Mouse (Mus musculus) left cerebral cortex, adult 8-10 months (tissue): ENCODE measurements around the gene Tcf3. TPM values are rescaled to one million over a fixed set of nuclear protein-coding genes. Genes with fewer than 3 reads are reported as not detected.

Experiments
- DNase-seq, 2 experiments: peaks; one replicate each; pipeline ENCODE4 v3.0.0; 2022; ENCODE audit warnings: low spot score in 2 of 2
- total RNA-seq, 4 experiments: library from RNA; stranded (reverse); gene quantifications; 2 replicates each; pipeline ENCODE4 v1.2.4; 2022

Tcf3 gene
- total RNA-seq, 4 experiments from 2014 or later = 27.7 to 32.6 (median 31.4) TPM

DNA sequence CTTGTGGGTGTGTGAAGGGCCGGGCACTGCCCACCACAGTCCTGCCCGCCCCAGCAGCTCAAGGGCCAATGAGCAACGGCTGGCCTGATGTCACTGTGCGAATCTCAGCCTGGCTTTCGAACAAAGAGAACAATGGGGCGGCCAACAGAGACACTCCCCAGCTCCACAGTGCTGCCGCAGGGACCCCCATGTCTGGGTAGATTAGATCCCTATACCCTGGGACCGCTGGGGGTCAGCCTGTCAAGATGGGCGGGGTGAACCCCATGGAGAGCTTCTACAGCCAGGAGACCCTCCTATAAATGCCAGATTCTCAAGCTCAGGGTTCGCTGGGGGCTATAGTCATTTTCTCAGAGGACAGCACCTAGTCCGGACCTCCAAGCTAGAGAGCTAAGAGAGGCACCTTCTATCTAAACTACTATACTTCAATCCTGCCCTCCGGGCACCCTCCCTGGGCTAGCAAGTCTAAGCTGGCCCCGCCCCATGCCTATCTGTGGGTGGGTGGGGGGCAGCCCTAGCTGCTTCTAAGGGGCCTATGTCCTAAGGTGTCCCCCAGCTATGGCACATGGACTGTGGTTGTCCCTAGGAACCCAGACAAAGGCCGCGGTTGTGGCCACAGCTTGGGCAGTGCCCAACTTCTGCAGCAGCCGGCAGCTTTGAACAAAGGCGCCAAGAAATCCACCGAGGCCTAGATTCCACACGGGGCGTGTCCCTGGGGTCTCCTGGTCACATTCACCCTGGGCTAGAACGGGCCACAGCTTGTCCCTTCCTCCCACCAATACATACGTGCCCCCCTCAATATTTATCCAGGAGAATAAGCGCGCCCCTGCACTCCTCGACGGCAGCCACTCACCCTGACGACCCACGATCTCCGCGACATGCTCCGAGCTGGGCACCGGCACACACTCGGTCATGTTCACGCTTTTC is 47.4 kb downstream of the Tcf3 start:
- no peak for DNase-seq

DNA sequence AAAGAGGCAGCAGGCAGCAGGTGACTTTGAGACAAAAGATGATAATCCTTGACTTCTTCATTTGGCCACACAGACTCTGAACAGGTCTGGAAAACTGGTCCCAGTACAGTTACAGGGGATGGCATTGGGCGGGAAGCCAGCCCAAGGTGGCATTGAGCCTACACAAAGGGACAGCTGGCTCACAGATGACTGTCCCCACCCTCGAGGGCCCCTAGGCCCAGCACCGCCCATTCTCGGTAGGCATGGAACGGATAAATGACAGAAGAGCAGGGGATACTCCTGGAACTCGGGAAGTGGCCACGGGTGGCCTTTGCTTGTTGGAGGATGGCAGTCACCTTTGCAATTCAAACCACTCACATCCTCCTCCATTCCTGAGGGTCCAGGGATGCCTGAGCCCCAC is 48.1 kb downstream of the Tcf3 start:
- no peak for DNase-seq

DNA sequence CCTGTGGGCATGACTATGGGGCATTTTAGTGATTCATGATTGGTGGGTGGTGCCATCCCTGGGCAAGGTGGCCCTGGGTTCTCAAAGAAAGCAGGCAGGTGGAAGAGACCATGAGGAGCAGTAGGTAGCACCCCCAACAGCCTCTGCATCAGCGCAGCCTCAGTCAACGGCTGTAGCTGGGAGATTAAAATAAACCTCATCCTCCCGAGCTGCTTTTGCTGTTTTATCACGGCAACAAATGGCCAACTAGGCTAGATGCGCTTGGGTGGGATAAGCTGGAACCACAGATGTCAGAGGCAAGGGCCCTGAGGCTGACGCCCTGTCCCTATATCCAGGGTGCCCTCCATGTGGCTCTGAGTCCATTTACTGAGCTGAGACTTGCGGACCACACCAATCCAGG is 48.7 kb downstream of the Tcf3 start:
- DNase-seq = no peak

GRCm38 (mm10) chr10:80384115-80384639 is 49.3 kb downstream of the Tcf3 start:
- DNase-seq = no peak

GRCm38 (mm10) chr10:80383431-80383830 is 50.0 kb downstream of the Tcf3 start:
- DNase-seq = no peak

DNA sequence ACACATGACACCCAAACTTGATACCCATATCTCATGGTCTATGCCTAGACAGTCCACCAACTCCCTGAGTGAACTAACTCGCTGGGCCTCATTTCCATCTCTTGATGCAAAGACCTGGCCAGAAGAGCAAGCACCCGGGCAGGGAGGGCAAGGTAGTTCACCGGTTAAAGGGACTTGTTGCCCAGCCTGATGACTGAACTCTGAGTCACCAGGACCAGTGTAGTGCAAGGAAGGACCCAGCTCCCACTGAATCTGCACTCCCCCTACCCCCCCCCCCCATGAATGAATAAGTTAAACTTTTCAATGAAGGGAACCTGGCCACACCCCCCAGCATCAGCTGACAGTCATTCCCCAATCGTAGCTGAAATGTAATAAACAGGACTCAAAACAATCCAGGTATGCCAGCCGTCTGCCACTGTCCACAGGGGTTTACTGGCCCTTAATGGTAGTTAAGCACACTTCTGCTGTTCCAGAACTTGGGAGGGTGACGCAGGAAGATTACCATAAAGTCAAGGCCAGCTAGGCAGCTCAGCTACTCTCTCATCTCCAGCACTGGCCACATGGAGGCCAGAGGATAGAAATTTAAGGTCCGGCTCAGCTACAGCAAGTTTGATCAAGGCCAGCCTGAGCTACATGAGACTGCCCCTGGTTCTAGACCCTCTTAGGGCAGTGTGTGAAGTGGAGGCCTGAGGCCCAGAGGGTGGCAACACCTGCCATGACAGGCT is 50.6 kb downstream of the Tcf3 start:
- DNase-seq = no peak

DNA sequence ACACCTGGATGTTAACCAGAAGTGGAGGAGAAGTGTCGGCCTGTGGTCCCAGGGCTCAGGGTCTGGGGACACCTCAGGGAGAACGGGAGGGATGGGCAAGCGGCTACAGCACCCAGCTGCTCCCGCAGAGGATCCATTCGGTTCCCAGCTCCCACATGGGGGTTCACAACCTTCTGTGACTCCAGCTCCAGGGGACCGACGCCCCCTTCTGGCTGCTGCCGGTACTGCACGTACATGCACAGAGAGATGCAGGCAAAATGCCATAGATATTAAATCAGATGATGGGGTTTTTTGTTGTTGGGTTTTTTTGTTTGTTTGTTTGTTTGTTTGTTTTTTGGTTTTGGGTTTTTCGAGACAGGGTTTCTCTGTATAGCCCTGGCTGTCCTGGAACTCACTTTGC is 55.7 kb downstream of the Tcf3 start:
- DNase-seq = no peak

DNA sequence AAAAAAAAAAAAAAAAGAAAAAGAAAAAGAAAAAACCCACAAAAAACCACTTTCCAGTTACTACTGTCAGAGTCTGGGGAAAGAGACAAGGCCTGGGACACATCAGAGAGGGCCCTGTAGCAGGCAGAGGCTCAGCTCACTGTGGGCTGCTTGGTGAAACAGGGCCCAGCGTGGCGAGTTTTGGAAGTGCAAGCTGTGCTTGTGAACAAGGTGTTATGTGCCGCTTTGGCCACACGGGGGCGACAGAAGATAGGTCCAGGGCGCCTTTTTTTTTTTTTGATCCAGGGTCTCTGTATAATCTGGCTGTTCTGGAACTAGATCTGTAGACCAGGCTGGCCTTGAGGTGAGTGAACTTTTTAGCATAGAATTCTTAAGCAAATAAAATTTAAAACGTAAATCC is 57.3 kb downstream of the Tcf3 start:
- DNase-seq = peak; percentile 70 to 86

DNA sequence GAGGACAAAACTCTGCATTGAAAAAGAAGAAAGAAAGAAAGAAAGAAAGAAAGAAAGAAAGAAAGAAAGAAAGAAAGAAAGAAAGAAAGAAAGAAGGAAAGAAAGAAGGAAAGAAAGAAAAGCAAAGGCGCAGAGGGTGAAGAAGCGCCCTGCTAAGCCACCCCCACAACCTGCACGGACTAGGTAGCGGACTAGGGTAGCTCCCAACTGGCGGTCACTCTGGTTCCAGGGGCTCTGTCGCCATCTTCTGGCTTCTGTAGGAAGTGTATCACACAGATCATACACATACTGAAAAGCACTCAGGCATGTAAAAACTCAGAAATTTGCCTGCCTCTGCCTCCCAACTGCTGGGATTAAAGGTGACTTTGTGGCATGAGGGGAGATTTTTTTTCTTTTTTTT is 59.4 kb downstream of the Tcf3 start:
- DNase-seq = no peak

GRCm38 (mm10) chr10:80372706-80373105 is 60.7 kb downstream of the Tcf3 start:
- no peak for DNase-seq

GRCm38 (mm10) chr10:80371983-80372382 is 61.5 kb downstream of the Tcf3 start:
- no peak for DNase-seq

- peak in 1 of 2 experiments; percentile 76 for DNase-seq
Observed at GRCm38 (mm10) chr10:80371411-80371966, 62.0 kb downstream of the Tcf3 start.

DNA sequence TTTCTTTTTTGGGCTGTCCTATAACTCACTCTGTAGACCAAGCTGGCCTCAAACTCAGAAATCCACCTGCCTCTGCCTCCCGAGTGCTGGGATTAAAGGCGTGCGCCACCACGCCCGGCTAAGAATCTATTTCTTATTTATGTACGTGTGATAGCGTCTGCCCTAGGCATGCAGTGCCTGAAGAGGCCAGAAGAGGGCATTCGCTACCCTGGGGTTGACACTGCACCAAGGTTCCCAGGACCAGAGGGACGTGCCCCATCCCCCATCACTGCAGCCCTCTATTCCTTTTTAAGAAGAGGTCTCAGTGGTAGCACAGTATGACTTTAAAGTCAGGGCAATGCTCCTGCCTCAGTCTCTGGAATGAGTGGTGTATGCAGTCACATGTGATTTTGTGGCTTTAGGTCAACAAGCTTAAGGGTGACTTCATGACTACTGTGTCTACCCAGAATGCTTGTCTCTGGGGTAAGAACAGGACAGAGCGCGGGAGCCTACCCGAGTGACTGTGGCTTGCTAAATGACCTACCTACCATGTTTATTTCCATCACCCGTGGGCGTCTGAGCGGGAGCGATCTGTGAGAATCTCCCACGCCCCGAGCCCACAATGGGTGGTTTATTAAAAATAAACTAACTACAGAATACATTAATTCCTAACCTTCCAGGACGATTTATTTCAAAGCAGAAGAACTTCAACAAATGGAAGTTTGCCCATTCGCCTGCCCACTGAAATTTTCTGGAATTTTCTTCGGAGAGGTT is 63.3 kb downstream of the Tcf3 start:
- DNase-seq = peak in 1 of 2 experiments; percentile 72

DNA sequence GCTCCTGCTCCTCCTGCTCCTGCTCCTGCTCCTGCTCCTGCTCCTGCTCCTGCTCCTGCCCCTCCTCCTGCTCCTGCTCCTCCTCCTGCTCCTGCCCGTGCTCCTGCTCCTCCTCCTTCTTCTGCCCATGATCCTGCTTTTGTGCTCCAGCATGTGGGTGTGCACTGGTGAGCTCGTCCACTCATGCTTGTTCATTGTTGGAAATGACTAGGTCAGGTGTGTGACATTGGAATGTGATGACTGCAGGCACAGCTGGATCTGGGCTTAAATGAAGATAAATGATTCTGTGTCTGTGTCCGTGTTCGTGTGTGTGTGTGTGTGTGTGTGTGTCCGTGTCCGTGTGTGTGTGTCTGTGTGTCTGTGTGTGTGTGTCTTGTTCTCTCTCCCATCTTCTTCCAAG is 65.1 kb downstream of the Tcf3 start:
- no peak for DNase-seq

- no peak for DNase-seq
Observed at GRCm38 (mm10) chr10:80367954-80368353, 65.5 kb downstream of the Tcf3 start.

DNA sequence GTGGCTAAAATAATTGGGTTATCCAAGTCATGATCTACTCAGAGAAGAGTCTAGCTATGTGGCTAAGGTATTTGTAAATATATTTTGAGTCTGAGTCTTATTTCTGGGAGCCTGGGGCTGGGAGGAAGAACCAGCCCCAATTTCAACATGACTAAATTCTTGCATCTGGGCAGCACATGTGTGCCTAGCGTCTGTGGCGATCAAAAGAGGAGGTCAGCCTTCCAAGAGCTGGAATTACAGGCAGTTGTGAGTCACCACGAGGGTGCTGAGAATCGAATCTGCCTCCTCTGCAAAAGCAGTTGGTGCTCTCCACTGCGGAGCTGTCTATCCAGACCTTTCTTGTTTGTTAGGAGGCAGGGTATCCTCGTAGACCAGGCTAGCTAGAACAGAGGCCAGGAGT is 67.7 kb downstream of the Tcf3 start:
- DNase-seq = no peak

DNA sequence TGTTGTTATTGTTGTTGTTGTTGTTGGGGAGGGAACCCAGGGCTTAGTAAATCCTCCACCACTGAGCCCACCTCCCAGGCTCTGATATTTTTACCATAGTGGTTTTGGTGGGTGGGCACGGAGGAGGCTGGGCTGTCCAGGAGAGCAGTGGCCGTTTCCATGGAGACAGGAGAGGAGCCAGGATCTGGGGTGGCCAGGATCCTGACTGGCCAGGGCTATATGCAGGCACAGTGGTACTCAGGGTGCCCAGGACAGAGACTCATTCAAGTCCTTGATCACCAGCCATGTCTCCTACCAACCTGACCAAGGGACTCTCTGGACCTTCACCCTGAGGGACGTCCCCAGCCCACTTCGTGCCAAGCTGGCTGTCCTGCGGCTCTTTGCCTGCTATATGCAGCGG is 69.7 kb downstream of the Tcf3 start:
- DNase-seq = no peak
